Mouse (Mus musculus) left cerebral cortex, adult 11 months (tissue): ENCODE results near the gene Olfr222.

Source experiments
- DNase-seq: peaks from one replicate; pipeline ENCODE4 v3.0.0; 2022; ENCODE audit warnings: low spot score

Olfr222 gene

GRCm38 (mm10) chr11:59540123-59540522, 35.9 kb downstream of the Olfr222 start:
- no peak for DNase-seq

- no peak for DNase-seq
Observed at GRCm38 (mm10) chr11:59538387-59538786, 37.6 kb downstream of the Olfr222 start.

GRCm38 (mm10) chr11:59537218-59538130, 38.6 kb downstream of the Olfr222 start:
- no peak for DNase-seq

- no peak for DNase-seq
Observed at GRCm38 (mm10) chr11:59531562-59531961, 44.5 kb downstream of the Olfr222 start.

GRCm38 (mm10) chr11:59530870-59531535, 45.0 kb downstream of the Olfr222 start:
- no peak for DNase-seq

GRCm38 (mm10) chr11:59530221-59530620, 45.8 kb downstream of the Olfr222 start:
- DNase-seq: no peak

GRCm38 (mm10) chr11:59526472-59527080, 49.5 kb downstream of the Olfr222 start, which contains the start of gene Zkscan17:
Gene Zkscan17 (minus strand): TSS chr11:59526751.
- no peak for DNase-seq

GRCm38 (mm10) chr11:59525237-59525636, 50.8 kb downstream of the Olfr222 start:
- peak; percentile 77 for DNase-seq

- no peak for DNase-seq
Observed at GRCm38 (mm10) chr11:59524150-59524549, 51.9 kb downstream of the Olfr222 start.
